Mouse (Mus musculus): Measurements from ENCODE around the gene Atp5mpl. TPM values are rescaled to one million over a fixed set of nuclear protein-coding genes. Genes with fewer than 3 reads are reported as not detected.

Atp5mpl gene
- polyA plus RNA-seq, 1 experiment from 2014 or later, result 617 TPM

Other genes starting within 250 kb of the Atp5mpl start
- 149 and 157 TPM in 2 replicates for gene Klc1, start 208.1 kb downstream of the Atp5mpl start, polyA plus RNA-seq (2016; fragmentation: Nextera tagmentation; extraction: Ambion mirVana)
- 10.8 and 11.2 TPM in 2 replicates for gene Xrcc3, start 153.1 kb downstream of the Atp5mpl start, polyA plus RNA-seq (2016; fragmentation: Nextera tagmentation; extraction: Ambion mirVana)
- 88.9 and 90.9 TPM in 2 replicates for gene Zfyve21, start 152.8 kb downstream of the Atp5mpl start, polyA plus RNA-seq (2016; fragmentation: Nextera tagmentation; extraction: Ambion mirVana)
- gene Ppp1r13b, start 58.9 kb downstream of the Atp5mpl start, polyA plus RNA-seq (2016; fragmentation: Nextera tagmentation; extraction: Ambion mirVana), result 13.5 and 14.1 TPM in 2 replicates
- 0.73 and 0.75 TPM in 2 replicates for gene Tdrd9, start 4.6 kb upstream of the Atp5mpl start, polyA plus RNA-seq (2016; fragmentation: Nextera tagmentation; extraction: Ambion mirVana)
- gene Rd3l, start 14.3 kb upstream of the Atp5mpl start, polyA plus RNA-seq (2016; fragmentation: Nextera tagmentation; extraction: Ambion mirVana), result not detected in 2 replicates
- gene Aspg, start 139.7 kb upstream of the Atp5mpl start, polyA plus RNA-seq (2016; fragmentation: Nextera tagmentation; extraction: Ambion mirVana), result 1.3 and 1.5 TPM in 2 replicates
- 5.0 and 5.6 TPM in 2 replicates for gene Kif26a, start 179.2 kb upstream of the Atp5mpl start, polyA plus RNA-seq (2016; fragmentation: Nextera tagmentation; extraction: Ambion mirVana)

All from embryonic facial prominence, embryonic 12.5 days (tissue).